Mouse (Mus musculus) neural tube, embryonic 10.5 days (tissue): Measurements from ENCODE around the gene Irf2.

Experiments used
- DNase-seq: peaks from one replicate; pipeline ENCODE4 v3.0.0-alpha.2; 2017; ENCODE audit warnings: low spot score; ENCODE audit errors: extremely low spot score

Gene Irf2

DNA sequence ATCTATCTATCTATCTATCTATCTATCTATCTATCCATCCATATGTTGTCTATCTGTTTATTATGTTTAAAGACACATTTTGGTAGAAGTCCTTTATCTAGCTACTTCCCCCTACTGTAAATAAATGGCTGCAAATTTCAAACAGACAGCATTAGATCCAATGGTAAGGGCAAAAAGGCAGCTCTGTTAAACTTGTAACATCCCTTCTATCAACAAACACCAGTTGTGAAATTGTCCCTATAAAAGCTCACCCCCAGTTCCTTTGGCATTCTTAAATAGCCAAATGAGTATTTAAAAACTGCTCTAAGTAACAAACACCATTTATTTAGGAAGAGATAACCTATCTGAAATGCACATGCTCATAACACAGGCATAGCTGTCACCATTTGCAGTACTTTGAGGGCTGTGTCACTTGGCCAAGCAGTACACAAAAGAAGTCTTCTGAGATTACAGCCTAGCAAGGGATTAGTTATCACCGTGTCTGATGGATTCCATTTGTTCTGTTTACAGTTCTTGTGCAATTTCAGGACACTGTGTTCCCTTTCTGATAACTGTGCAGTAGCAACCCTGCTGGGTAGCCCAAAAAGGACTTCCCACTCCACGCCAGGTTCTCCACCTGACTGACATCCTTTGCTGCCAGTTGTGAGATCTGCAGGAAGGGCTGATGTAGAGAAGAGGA is 136.2 kb downstream of the Irf2 start:
- no peak for DNase-seq

DNA sequence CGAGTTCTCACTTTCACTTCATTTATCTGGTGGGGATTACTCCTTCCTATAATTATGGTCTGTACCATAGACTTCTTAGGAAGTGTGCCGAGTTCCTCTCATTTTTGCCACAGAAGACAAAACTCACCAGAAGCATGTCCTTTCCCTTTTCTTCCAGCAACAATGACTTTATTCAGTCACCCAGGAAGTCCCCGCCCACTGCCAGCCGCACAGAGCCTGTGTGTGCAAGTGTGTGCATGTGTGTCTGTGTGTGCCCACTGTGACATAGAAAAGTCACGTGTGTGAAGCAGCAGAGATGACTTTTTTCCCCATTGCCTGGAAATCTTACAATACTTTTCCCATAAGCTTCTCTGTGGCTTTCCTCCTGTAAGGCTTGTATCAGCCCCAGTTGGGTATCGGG is 141.8 kb downstream of the Irf2 start:
- DNase-seq: no peak

- DNase-seq: no peak
These were observed 142.4 kb downstream of the Irf2 start for GRCm38 (mm10) chr8:46881755-46882419.

DNA sequence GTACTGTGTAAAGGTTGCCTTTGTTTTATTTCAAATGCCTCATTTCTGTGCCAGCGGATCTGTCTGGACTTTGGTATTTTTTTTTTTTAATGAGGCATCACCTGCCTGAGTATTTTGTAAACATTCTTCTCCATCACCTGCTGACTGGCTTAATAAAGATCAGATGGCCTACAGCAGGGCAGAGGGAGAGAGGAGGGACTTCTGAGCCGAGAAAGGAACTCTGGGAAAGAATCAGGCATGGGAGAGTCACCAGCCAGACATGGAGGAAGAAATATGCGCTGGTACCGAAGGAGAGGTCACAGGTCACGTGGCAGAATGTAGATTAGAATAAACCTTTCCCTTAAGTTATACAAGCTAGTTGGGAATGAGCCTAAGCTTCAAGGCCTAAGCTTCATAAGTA is 143.2 kb downstream of the Irf2 start:
- DNase-seq: no peak

DNA sequence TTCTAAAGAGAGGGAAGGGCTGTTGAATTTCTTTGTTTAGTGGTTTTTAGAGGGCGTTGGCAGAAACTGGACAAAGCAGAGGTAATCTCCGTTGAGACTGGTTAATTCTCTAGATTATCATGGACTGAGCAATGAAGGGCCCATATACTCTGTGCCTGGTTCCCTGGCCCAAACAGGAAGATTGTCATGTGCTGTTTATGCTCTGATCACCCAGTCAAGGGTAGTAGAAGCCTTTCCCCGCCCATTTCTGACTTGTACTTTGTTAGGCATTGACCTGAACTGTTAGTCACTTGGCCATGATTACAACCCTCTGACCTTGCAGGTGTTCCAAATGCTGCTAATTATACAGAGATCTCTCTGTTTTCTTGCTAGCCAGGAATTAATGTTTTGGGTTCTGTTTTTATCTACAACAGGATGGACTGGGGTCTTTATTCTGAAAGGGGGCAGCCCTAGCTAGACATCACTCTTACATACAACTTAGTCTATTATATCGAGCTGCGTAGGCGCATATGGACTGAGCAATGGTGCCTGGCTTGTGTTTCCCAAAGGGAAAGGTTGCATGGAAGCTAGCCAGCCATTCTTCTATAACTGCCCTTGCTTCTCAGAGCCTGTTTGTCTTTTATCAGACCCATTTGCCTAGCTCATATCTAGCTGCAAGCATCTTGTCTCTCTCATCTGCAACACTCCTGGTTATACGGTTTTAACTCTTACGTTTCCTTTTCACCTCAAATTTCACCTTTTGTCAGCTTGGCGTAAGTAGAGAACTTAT is 143.9 kb downstream of the Irf2 start:
- no peak for DNase-seq

DNA sequence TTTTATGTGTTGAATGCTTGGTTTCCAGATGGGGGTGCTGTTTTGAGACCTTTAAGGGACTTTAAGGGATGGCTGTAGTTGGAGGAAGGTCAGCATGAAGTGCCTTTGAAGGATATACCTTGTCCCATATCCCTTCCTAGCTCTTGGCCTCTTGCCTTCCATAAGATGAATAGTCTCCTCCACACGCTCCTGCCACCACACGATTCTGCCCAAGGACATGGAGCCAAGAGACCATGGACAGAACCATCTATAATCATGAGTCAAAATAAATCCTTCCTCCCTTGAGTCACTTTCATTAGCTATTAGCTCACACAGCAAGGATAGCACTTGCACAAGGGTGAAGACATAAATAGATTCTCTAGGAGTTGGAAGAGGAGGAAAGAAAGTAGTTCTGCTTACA is 146.3 kb downstream of the Irf2 start:
- DNase-seq: no peak

- no peak for DNase-seq
These were observed 146.7 kb downstream of the Irf2 start for GRCm38 (mm10) chr8:46886216-46886615.

DNA sequence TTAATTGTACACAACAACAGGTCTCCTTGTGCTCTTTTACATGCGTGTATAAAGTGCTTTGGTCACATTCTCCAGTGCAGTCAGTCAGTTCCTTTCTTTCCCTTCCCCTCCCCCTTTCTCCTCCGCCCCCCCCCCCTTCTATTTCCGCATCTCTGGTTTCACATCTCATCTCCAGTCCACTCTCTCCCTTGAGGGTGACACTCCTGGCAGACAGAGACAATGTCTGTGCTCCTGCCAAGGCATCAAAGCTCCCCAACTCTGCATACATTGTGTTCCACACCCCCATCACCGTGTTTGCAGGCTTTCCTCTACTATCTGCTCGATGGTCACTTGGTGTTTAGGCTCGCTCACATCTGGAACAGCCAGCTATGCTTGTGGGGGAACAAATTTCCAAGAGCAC is 147.9 kb downstream of the Irf2 start:
- no peak for DNase-seq

- no peak for DNase-seq
These were observed 149.0 kb downstream of the Irf2 start for GRCm38 (mm10) chr8:46888575-46888974.

DNA sequence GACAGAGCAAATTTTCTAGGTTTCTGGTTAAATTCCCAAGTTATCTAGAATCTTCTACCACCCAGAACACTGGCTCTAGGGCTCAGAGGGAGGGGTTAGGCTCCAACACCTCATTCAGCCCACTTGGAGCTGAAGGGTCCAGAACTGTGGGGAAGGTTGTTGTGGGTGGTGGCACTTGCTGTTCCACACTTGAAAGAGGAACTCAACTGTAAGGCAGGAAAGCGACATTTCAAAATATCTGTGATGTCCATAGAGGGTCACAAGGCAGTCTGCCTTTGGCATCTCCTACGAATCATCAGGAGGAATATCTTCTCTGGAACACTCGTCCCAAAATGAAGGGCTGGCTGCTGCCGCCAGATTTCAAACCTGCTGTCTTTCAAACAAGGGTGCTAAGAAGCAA is 150.7 kb downstream of the Irf2 start:
- DNase-seq: no peak

- DNase-seq: peak; percentile 29
These were observed 153.2 kb downstream of the Irf2 start for GRCm38 (mm10) chr8:46892511-46893273.

DNA sequence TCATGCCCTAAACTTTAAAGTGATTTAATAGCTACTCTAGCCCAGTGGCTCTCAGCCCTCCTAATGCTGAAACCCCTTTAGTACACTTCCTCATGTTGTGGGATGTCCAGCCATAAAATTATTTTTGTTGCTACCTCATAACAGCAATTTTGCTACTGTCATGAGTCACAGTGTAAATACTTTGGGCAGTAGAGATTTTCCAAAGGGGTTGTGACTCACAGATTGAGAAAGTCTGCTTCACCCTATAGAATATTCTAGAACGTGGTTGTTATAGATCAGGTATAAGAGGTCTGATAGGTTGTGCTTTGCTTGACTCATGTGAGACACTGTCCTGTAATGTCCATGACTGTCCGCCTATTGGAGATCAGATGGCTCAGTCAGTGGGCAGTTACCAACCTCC is 154.9 kb downstream of the Irf2 start:
- DNase-seq: no peak

GRCm38 (mm10) chr8:46896005-46896404 is 156.5 kb downstream of the Irf2 start:
- no peak for DNase-seq

DNA sequence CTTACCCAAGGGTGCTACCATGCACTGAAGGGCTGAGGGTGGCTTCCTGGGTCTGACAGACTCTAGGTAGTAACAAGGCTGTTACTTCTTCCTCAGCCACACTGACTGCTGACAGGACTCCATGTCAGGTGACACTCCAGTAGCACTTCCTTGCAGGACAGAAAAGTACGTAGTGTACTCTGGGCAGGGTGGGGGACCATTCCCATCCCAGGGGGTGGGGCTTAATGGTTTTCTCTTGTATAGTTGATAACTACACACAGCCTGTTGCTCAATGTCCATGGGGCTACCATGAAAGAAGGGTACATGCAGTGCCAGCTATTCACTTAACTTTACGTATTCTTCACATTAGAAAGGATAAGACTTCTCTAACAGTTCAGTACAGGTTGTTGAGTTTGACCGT is 157.2 kb downstream of the Irf2 start:
- no peak for DNase-seq
